Comparison of ENCODE assay signal across 7 mouse cellular contexts in the genomic region with DNA sequence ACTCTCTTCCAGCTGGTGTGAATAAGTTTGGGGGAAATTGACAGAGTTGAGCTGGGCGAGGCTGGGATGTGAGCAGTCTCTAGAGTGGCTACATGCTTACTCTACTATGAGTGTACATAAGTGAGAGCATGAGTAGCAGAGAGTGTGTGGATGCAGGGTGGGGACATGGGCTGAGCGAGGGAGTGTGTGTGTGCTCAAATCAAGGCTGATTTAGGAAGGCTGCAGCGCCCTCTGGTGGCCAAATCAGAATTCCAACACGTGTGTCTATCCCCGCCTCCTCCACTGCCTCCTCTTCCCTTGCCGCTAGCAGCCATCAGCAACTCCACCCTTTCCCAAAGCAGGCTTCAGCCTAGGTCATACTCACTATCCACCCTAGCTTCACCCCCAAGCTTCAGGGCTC. TPM values are rescaled to one million over a fixed set of nuclear protein-coding genes. Genes with fewer than 3 reads are reported as not detected.
DNase-seq lines count a peak whose midpoint lies in the region; ATAC-seq and TF ChIP-seq lines count a peak whose summit lies in the region.

No protein-coding gene starts in this region.

- no peaks in the 10 kb centered on the region for H3K36me3 ChIP-seq in forebrain, postnatal 0 days (ENCODE audit: insufficient read depth)
- H3K36me3 ChIP-seq in megakaryocyte, embryonic 14.5 days (replicated peaks; ENCODE audit: low read length), result no peaks in the 10 kb centered on the region

- no peak for DNase-seq in Patski (ENCODE audit: low read depth, low spot score)
- DNase-seq in cerebellum, adult 11 months, result peak; percentile 50
- DNase-seq in forebrain, postnatal 0 days, result peak; percentile 93
- DNase-seq in induced T-regulatory cell, adult 2 months (ENCODE audit: low read depth), result peak; percentile 73
- peak; percentile 41 to 69 for DNase-seq in left cerebral cortex, adult 8-10 months (ENCODE audit: low spot score in 2 of 2)
- peak; percentile 69 for DNase-seq in right cerebral cortex, postnatal 25 days

- in situ Hi-C loops in Patski (cut with MboI; ENCODE audit: low pct_unique_long_range_greater_than_20kb), result no loop called here

- POLR2A ChIA-PET in Patski (lab: Charles Lee), result no interaction called here

- WGBS in forebrain, postnatal 0 days, result 10% methylated on average over 6 of the region's 6 CpGs

- no peaks in the 10 kb centered on the region for H3K9me3 ChIP-seq in forebrain, postnatal 0 days (ENCODE audit: low read length)
- no peaks in the 10 kb centered on the region for H3K9me3 ChIP-seq in megakaryocyte, embryonic 14.5 days

- H3K4me2 ChIP-seq in forebrain, postnatal 0 days (ENCODE audit: low read depth), result no peak overlapping the region

- H3K4me1 ChIP-seq in forebrain, postnatal 0 days (ENCODE audit: insufficient read depth), result no peaks in the 10 kb centered on the region
- H3K4me1 ChIP-seq in megakaryocyte, embryonic 14.5 days, result peaks cover 25% of the 10 kb centered on the region

- no peaks in the 10 kb centered on the region for H3K27me3 ChIP-seq in Patski
- peaks cover 4% of the 10 kb centered on the region for H3K27me3 ChIP-seq in forebrain, postnatal 0 days (ENCODE audit: insufficient read depth, low read length)
- peaks cover 42% of the 10 kb centered on the region for H3K27me3 ChIP-seq in megakaryocyte, embryonic 14.5 days (replicated peaks)

- CTCF ChIA-PET in Patski (lab: Charles Lee), result no interaction called here

- no peak for TF ChIP-seq CTCF in Patski (IDR thresholded peaks at IDR 0.05)
- peak; percentile 95 for TF ChIP-seq CTCF in forebrain, postnatal 0 days (IDR thresholded peaks at IDR 0.05; ENCODE audit: low read depth)

- no peak overlapping the region for H3K4me3 ChIP-seq in forebrain, postnatal 0 days (ENCODE audit: low read depth, low read length)
- H3K4me3 ChIP-seq in megakaryocyte, embryonic 14.5 days (replicated peaks), result peak overlapping the region; percentile 42

- H3K9ac ChIP-seq in forebrain, postnatal 0 days, result no peak overlapping the region

- ATAC-seq in Patski, result peak; percentile 39
- peak; percentile 95 for ATAC-seq in forebrain, postnatal 0 days

- H3K27ac ChIP-seq in forebrain, postnatal 0 days (ENCODE audit: low read depth, low read length), result no peak overlapping the region

RNA-seq across cellular contexts. Expression of gene Gjb3, which starts 5.9 kb away (rescaled TPM):
- polyA plus RNA-seq in Patski (2021), result 0.05 TPM
- total RNA-seq in forebrain, postnatal 0 days (2014; rRNA removed), result 1.2 TPM in 1 of 2 replicates, not detected in the other
- 0.20 and 0.30 TPM in 2 replicates for polyA plus RNA-seq in forebrain, postnatal 0 days (2015; fragmentation: Nextera tagmentation; extraction: Ambion mirVana)
- not detected for total RNA-seq in left cerebral cortex, adult 8-10 months (2022)
- not detected in 2 replicates for polyA plus RNA-seq in megakaryocyte, embryonic 14.5 days (2012; ENCODE audit: insufficient read depth, low replicate concordance)

RNA-seq across cellular contexts. Expression of gene Gja4, which starts 10.9 kb away (rescaled TPM):
- polyA plus RNA-seq in Patski (2021), result 0.12 TPM
- total RNA-seq in forebrain, postnatal 0 days (2014; rRNA removed), result 13.3 and 20.5 TPM in 2 replicates
- 15.3 and 15.7 TPM in 2 replicates for polyA plus RNA-seq in forebrain, postnatal 0 days (2015; fragmentation: Nextera tagmentation; extraction: Ambion mirVana)
- 1 to 10 TPM; 3.7 to 4.6 (median 3.9) TPM for total RNA-seq in left cerebral cortex, adult 8-10 months (2022)
- polyA plus RNA-seq in megakaryocyte, embryonic 14.5 days (2012; ENCODE audit: insufficient read depth, low replicate concordance), result 0.72 and 5.4 TPM in 2 replicates

RNA-seq across cellular contexts. Expression of gene Gjb4, which starts 29.1 kb away (rescaled TPM):
- 23.5 TPM for polyA plus RNA-seq in Patski (2021)
- not detected in 2 replicates for total RNA-seq in forebrain, postnatal 0 days (2014; rRNA removed)
- not detected in 2 replicates for polyA plus RNA-seq in forebrain, postnatal 0 days (2015; fragmentation: Nextera tagmentation; extraction: Ambion mirVana)
- total RNA-seq in left cerebral cortex, adult 8-10 months (2022), result not detected
- polyA plus RNA-seq in megakaryocyte, embryonic 14.5 days (2012; ENCODE audit: insufficient read depth, low replicate concordance), result not detected in 2 replicates

RNA-seq across cellular contexts. Expression of gene Gjb5, which starts 33.2 kb away (rescaled TPM):
- 0.04 TPM for polyA plus RNA-seq in Patski (2021)
- total RNA-seq in forebrain, postnatal 0 days (2014; rRNA removed), result 0.10 TPM in 1 of 2 replicates, not detected in the other
- 0.11 TPM in 1 of 2 replicates, not detected in the other for polyA plus RNA-seq in forebrain, postnatal 0 days (2015; fragmentation: Nextera tagmentation; extraction: Ambion mirVana)
- total RNA-seq in left cerebral cortex, adult 8-10 months (2022), result not detected
- not detected in 2 replicates for polyA plus RNA-seq in megakaryocyte, embryonic 14.5 days (2012; ENCODE audit: insufficient read depth, low replicate concordance)

Comparison
In these comparisons a context has a peak if more than half of its experiments do, and no peak if none do; other contexts are left out.
1. RNA of gene Gjb4, which starts 29.1 kb away (polyA plus RNA-seq): 23.5 TPM in Patski (single experiment); not detected in forebrain, postnatal 0 days and not detected in megakaryocyte, embryonic 14.5 days; every median in the first group is over 10 times any median in the second.